Mouse (Mus musculus): ENCODE data around the gene Pom121l12. TPM values are rescaled to one million over a fixed set of nuclear protein-coding genes. Genes with fewer than 3 reads are reported as not detected.

Gene Pom121l12
- not detected in 2 replicates for polyA plus RNA-seq (2012; rRNA removed)

DNA sequence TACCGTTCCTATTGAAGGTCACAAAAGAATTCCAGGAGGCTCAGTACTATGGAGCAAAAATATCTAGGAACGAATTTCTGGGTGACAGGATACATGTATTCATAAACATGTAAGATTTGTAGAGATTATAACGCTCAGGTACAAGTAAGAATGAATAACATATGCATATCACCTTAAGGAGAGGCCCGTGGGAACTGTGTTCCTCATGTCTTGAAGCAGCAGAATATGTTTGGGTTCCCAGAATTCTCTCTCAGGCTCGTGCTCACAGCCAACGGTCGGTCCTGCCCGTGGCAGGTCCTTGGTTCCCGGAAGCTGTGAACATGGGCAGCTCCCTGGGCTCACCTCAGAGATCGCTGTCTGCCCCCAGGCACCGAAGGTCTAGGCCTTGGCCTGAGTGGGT, at the start of gene Pom121l12:
TSS of gene Pom121l12 (plus strand) at position 301 of the 400 bp plus-strand sequence.
- no peak for DNase-seq (ENCODE audit: low read depth)
- TF ChIP-seq POLR2A (IDR thresholded peaks at IDR 0.05; ENCODE audit: borderline replicate concordance, extremely low read depth, insufficient read depth, insufficient read length, poor library complexity, severe bottlenecking) = no peak
- no peak for TF ChIP-seq CTCF (IDR thresholded peaks at IDR 0.05; ENCODE audit: borderline replicate concordance, extremely low read depth, insufficient read depth, insufficient read length)

DNA sequence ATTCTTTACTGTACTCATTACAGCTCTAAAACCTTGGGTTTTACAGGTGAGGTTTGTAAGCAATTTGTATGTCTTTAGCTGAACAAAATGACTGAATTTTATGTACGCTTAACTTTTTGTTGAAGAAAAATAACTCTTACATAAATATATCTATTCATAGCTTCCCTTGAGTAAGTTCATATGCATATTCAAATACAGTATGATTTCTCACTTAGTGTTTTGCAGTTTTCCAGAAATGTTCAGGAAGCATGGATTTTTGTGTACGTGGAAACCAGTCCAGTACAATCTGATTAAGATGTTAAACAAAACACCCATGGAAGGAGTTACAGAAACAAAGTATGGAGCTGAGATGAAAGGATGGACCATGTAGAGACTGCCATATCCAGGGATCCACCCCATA, 12.8 kb downstream of the Pom121l12 start:
- TF ChIP-seq POLR2A (IDR thresholded peaks at IDR 0.05; ENCODE audit: borderline replicate concordance, extremely low read depth, insufficient read depth, insufficient read length, poor library complexity, severe bottlenecking) (no peak), CTCF (IDR thresholded peaks at IDR 0.05; ENCODE audit: borderline replicate concordance, extremely low read depth, insufficient read depth, insufficient read length) (no peak)
- DNase-seq (ENCODE audit: low read depth) = no peak

All from brain, embryonic 14.5 days (tissue).